Mouse (Mus musculus): ENCODE data around the gene Hmgcll1. TPM values are rescaled to one million over a fixed set of nuclear protein-coding genes. Genes with fewer than 3 reads are reported as not detected.

The Hmgcll1 gene
- polyA plus RNA-seq, 1 experiment from 2014 or later = 4.7 TPM

DNA sequence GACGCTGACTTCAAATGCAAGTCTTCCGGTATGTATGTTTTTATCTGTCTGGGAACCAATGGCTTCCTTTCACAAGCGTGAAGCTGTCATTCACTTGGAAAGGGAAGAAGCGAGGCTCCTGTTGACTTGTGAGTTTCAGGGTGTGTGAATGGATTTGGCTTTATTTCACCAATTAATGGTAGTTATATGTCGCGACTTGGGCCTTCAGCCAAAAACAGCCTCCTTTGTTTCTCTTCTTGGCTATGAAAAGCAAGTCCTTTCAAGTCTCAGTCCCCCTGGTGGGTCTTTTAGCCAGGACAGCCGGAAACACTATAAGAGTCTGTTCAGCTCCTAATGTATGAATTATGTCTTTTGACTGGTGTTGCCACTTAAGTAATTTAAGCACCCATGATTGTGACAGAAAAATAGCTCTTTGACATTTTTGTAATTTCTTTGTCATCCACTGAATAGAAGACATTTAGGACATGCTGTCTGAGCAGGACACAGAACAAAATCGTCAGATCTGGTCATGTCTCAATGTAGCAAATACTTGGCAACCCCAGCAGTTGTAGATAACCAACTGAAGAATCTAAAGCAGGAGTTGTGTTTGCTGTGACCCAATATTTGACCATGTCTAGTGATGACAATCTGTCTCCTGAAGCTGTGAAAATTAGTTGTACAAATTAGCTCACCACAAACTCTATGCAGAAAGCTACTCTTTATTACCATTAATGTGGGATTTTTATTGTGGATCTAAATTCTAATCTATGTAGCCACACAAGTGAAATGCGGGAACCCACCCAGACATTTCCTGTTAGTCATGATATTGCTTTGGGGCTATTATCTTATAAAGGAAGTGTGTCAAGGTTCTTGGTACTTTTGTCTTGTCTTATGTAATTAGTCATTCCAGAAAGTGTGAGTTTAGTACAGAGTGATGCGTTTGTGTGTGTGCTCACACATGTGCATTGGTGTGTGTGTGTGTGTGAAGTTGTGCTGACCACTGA lies 13.5 kb upstream of the Hmgcll1 start:
- Histone ChIP-seq H3K4me3 (ENCODE audit: low read depth, low read length) (no peak overlapping the region), H3K9me3 (ENCODE audit: low read length) (no peaks in the 10 kb centered on the region), H3K9ac (replicated peaks; ENCODE audit: low read depth) (no peak overlapping the region), H3K4me2 (replicated peaks; ENCODE audit: low read depth, low read length) (no peak overlapping the region), H3K27ac (ENCODE audit: low read length) (no peak overlapping the region), H3K36me3 (ENCODE audit: insufficient read depth, low read length) (no peaks in the 10 kb centered on the region), H3K27me3 (replicated peaks; ENCODE audit: insufficient read depth, low read length) (no peaks in the 10 kb centered on the region), H3K4me1 (ENCODE audit: insufficient read depth, low read depth, low read length) (peaks cover 7% of the 10 kb centered on the region; the same call in 1 of the 2 replicates)
- ATAC-seq (peak; percentile 29), DNase-seq (ENCODE audit: low spot score) (peak; percentile 56)
- WGBS = 40% methylated on average over 10 of the region's 10 CpGs
- TF ChIP-seq EP300 (IDR thresholded peaks at IDR 0.05) (peak; percentile 75), CTCF (IDR thresholded peaks at IDR 0.05) (peak; percentile 38)

DNA sequence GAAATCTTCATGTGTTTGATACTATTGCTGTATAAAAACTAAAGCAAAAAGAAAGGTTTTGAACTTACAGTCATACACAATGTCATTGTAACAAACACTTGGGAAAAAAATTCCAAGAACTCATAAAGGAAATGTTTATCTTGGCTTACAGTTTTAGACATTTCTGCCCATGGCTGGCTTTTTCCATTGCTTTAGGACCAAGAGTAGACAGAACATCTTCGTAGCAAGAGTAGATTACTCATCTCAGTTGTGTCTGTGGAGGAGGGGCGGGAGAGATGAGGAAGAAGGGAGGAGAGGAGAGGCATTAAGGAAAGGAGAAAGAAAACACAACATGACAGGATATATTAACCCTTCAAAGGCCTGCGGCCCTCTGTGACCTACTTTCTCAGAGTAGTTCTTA lies 11.6 kb upstream of the Hmgcll1 start:
- no peak overlapping the region for H3K4me3 ChIP-seq (ENCODE audit: low read depth, low read length)
- ATAC-seq (no peak; the same call in 1 of the 2 replicates), DNase-seq (ENCODE audit: low spot score) (peak; percentile 59)
- H3K36me3 ChIP-seq (ENCODE audit: insufficient read depth, low read length) = no peaks in the 10 kb centered on the region
- TF ChIP-seq CTCF (IDR thresholded peaks at IDR 0.05) (no peak), EP300 (IDR thresholded peaks at IDR 0.05) (peak; percentile 49)
- H3K9me3 ChIP-seq (ENCODE audit: low read length) = no peaks in the 10 kb centered on the region
- WGBS = 29% methylated on average over 3 of the region's 3 CpGs
- H3K4me1 ChIP-seq (ENCODE audit: insufficient read depth, low read depth, low read length) = peaks cover 7% of the 10 kb centered on the region; the same call in 1 of the 2 replicates
- no peaks in the 10 kb centered on the region for H3K27me3 ChIP-seq (replicated peaks; ENCODE audit: insufficient read depth, low read length)
- peak overlapping the region; percentile 69; the same call in 1 of the 2 replicates for H3K27ac ChIP-seq (ENCODE audit: low read length)
- H3K4me2 ChIP-seq (replicated peaks; ENCODE audit: low read depth, low read length) = peak overlapping the region; percentile 31; the same call in 1 of the 2 replicates
- no peak overlapping the region for H3K9ac ChIP-seq (replicated peaks; ENCODE audit: low read depth)

DNA sequence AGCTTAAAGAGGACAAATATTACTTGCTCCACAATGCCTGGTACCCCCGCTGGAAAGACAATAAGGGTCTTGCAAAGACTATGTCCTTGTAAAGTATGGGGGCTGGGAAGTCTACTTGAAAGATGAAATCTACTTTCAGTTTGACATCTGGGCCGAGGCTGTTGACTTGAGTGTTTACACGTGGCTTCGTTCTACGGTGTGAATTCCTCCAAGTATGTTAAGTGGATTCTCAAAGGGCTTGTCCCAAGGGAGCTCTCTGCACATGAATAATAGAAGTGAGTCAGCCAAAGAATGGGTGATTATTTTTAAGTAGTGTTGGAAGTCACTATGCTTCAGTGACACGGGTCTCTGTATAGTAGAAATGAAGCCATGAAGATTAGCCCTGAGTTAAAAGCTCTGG lies 11.0 kb upstream of the Hmgcll1 start:
- DNase-seq (ENCODE audit: low spot score) (peak; percentile 91), ATAC-seq (peak; percentile 80)
- H3K4me2 ChIP-seq (replicated peaks; ENCODE audit: low read depth, low read length) = peak overlapping the region; percentile 42
- H3K9me3 ChIP-seq (ENCODE audit: low read length) = no peaks in the 10 kb centered on the region
- no peaks in the 10 kb centered on the region for H3K27me3 ChIP-seq (replicated peaks; ENCODE audit: insufficient read depth, low read length)
- H3K27ac ChIP-seq (ENCODE audit: low read length) = peak overlapping the region; percentile 69
- H3K9ac ChIP-seq (replicated peaks; ENCODE audit: low read depth) = no peak overlapping the region
- H3K36me3 ChIP-seq (ENCODE audit: insufficient read depth, low read length) = no peaks in the 10 kb centered on the region
- TF ChIP-seq EP300 (IDR thresholded peaks at IDR 0.05) = peak; percentile 93
- no peak for TF ChIP-seq CTCF (IDR thresholded peaks at IDR 0.05)
- WGBS = 16% methylated on average over 6 of the region's 6 CpGs
- no peak overlapping the region for H3K4me3 ChIP-seq (ENCODE audit: low read depth, low read length)
- peaks cover 7% of the 10 kb centered on the region; the same call in 1 of the 2 replicates for H3K4me1 ChIP-seq (ENCODE audit: insufficient read depth, low read depth, low read length)

DNA sequence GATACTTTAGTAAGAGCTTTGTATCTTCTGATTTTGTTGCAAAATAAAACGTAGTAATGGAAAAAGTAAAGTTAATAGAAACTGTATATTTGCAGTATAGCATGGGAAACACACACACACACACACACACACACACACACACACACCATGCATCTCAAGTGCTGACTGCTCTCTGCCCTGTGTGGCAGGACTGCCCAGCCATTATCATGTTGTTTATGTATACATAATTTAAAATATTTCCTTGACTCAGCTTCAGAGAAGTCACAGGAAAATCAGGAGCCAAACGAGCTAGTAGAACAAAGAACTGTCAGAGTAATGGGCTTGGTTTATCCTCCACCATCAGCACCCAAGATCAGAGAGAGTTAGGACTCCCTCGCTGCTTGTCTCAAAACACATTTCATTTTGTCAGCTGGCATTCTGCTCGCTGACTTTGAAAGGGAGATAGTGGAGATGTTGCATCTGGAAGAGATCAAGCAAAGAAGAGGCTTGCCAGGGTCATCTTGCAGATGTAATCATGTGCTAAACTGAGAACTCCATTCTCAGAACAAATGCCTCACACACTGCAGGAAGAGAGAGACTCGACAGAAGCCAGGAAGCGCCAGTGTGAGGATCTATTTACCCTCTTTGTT lies 7.2 kb upstream of the Hmgcll1 start:
- ATAC-seq (peak; percentile 87), DNase-seq (ENCODE audit: low spot score) (peak; percentile 89)
- WGBS = 23% methylated on average over 6 of the region's 6 CpGs
- Histone ChIP-seq H3K27ac (ENCODE audit: low read length) (peak overlapping the region; percentile 76; the same call in 1 of the 2 replicates), H3K36me3 (ENCODE audit: insufficient read depth, low read length) (no peaks in the 10 kb centered on the region), H3K4me3 (ENCODE audit: low read depth, low read length) (no peak overlapping the region), H3K9ac (replicated peaks; ENCODE audit: low read depth) (no peak overlapping the region), H3K4me2 (replicated peaks; ENCODE audit: low read depth, low read length) (no peak overlapping the region), H3K27me3 (replicated peaks; ENCODE audit: insufficient read depth, low read length) (no peaks in the 10 kb centered on the region), H3K4me1 (ENCODE audit: insufficient read depth, low read depth, low read length) (no peaks in the 10 kb centered on the region; the same call in 1 of the 2 replicates), H3K9me3 (ENCODE audit: low read length) (no peaks in the 10 kb centered on the region)
- TF ChIP-seq EP300 (IDR thresholded peaks at IDR 0.05) = peak; percentile 91
- TF ChIP-seq CTCF (IDR thresholded peaks at IDR 0.05) = no peak

DNA sequence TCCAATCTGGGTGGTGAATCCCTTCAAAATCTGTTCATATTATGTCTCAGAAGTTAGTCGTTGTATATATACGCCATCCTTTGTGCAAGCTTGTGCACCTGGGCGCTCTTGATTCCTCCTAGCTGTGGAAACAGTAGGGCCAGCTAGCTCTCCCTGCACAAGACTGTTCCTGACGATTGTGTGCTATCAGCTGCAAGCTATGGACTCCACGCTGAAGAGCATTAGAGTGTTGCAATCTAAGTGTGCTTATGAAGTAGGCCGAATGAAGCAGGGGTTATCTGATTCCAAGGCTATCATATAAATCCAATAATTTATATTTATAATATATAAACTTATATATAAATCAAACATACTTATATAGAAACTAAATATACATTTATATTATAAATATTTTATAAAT lies 866 bp upstream of the Hmgcll1 start:
- no peak overlapping the region for H3K9ac ChIP-seq (replicated peaks; ENCODE audit: low read depth)
- no peaks in the 10 kb centered on the region for H3K36me3 ChIP-seq (ENCODE audit: insufficient read depth, low read length)
- H3K4me1 ChIP-seq (ENCODE audit: insufficient read depth, low read depth, low read length) = peaks cover 20% of the 10 kb centered on the region; the same call in 1 of the 2 replicates
- no peaks in the 10 kb centered on the region for H3K9me3 ChIP-seq (ENCODE audit: low read length)
- DNase-seq (ENCODE audit: low spot score) (peak; percentile 60), ATAC-seq (peak; percentile 42; the same call in 1 of the 2 replicates)
- TF ChIP-seq CTCF (IDR thresholded peaks at IDR 0.05) = peak; percentile 13; the same call in 1 of the 2 replicates
- no peak for TF ChIP-seq EP300 (IDR thresholded peaks at IDR 0.05)
- no peak overlapping the region for H3K4me2 ChIP-seq (replicated peaks; ENCODE audit: low read depth, low read length)
- H3K4me3 ChIP-seq (ENCODE audit: low read depth, low read length) = no peak overlapping the region
- H3K27ac ChIP-seq (ENCODE audit: low read length) = no peak overlapping the region
- H3K27me3 ChIP-seq (replicated peaks; ENCODE audit: insufficient read depth, low read length) = no peaks in the 10 kb centered on the region
- 51% methylated on average over 6 of the region's 6 CpGs for WGBS

DNA sequence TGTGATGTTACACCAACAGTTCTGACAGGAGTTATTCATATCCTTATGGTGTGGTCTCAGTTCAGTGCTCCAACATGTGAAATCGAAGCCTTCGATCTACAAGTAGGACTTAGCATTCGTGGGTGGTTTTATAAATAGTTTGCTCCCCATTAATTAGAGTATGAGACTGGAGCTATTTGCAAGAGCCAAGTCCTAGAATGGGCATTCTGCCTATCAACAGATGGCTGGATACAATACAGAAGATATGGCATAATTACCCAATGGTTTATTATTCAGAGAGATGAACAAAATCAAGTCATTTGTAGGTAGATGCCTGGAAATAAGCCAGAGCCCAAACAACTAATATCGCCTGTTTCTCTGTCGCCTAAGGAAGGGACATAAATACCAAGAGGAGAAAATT lies 1.3 kb downstream of the Hmgcll1 start:
- no peak overlapping the region for H3K4me2 ChIP-seq (replicated peaks; ENCODE audit: low read depth, low read length)
- 83% methylated on average over 5 of the region's 5 CpGs for WGBS
- no peak for TF ChIP-seq CTCF (IDR thresholded peaks at IDR 0.05)
- TF ChIP-seq EP300 (IDR thresholded peaks at IDR 0.05) = no peak

More for the DNA sequence above, 1.3 kb downstream of the Hmgcll1 start:
- H3K27ac ChIP-seq (ENCODE audit: low read length) = peak overlapping the region; percentile 20; the same call in 1 of the 2 replicates
- H3K4me1 ChIP-seq (ENCODE audit: insufficient read depth, low read depth, low read length) = peaks cover 20% of the 10 kb centered on the region; the same call in 1 of the 2 replicates
- no peaks in the 10 kb centered on the region for H3K9me3 ChIP-seq (ENCODE audit: low read length)
- H3K27me3 ChIP-seq (replicated peaks; ENCODE audit: insufficient read depth, low read length) = no peaks in the 10 kb centered on the region
- no peaks in the 10 kb centered on the region for H3K36me3 ChIP-seq (ENCODE audit: insufficient read depth, low read length)
- DNase-seq (ENCODE audit: low spot score) (no peak), ATAC-seq (no peak)
- no peak overlapping the region for H3K4me3 ChIP-seq (ENCODE audit: low read depth, low read length)
- H3K9ac ChIP-seq (replicated peaks; ENCODE audit: low read depth) = no peak overlapping the region

All from lung, postnatal 0 days (tissue).